Mouse (Mus musculus) hindbrain, embryonic 13.5 days (tissue): Measurements from ENCODE around the gene Renbp. TPM values are rescaled to one million over a fixed set of nuclear protein-coding genes. Genes with fewer than 3 reads are reported as not detected.

Experiments used
- ATAC-seq: fragments of 200-750 bp; cut with Nextera tagmentation; 2 replicates; pipeline ENCODE4 v1.8.0; 2017; ENCODE audit warnings: moderate TSS enrichment; ENCODE audit not compliant: low FRiP score
- H3K27ac ChIP-seq: fragments of 300-500 bp; sonication (generic); 2 replicates; pipeline ENCODE4 v1.5.1; 2015; ENCODE audit warnings: inconsistent platforms, mild to moderate bottlenecking, moderate library complexity
- H3K27me3 ChIP-seq: fragments of 300-500 bp; sonication (generic); 2 replicates; pipeline ENCODE4 v1.6.1; 2015; ENCODE audit warnings: mild to moderate bottlenecking, inconsistent platforms
- H3K36me3 ChIP-seq: fragments of 300-500 bp; sonication (generic); 2 replicates; pipeline ENCODE4 v1.6.1; 2015; ENCODE audit warnings: mild to moderate bottlenecking, inconsistent platforms
- H3K4me1 ChIP-seq: fragments of 300-500 bp; sonication (generic); replicated peaks from 2 replicates; pipeline ENCODE4 v1.6.1; 2015; ENCODE audit warnings: inconsistent platforms
- H3K4me2 ChIP-seq: fragments of 300-500 bp; sonication (generic); 2 replicates; pipeline ENCODE4 v1.6.1; 2015; ENCODE audit warnings: inconsistent platforms, mild to moderate bottlenecking, moderate library complexity
- H3K4me3 ChIP-seq: fragments of 300-500 bp; sonication (generic); 2 replicates; pipeline ENCODE4 v1.5.1; 2015; ENCODE audit warnings: mild to moderate bottlenecking, inconsistent platforms
- H3K9ac ChIP-seq: fragments of 300-500 bp; sonication (generic); 2 replicates; pipeline ENCODE4 v1.6.1; 2015; ENCODE audit warnings: mild to moderate bottlenecking, inconsistent platforms
- H3K9me3 ChIP-seq: fragments of 300-500 bp; sonication (generic); 2 replicates; pipeline ENCODE4 v1.6.1; 2016; ENCODE audit warnings: inconsistent platforms
- WGBS: fragments of 180-500 bp; shearing (Covaris S2); methylation state at CpG from one replicate; pipeline ENCODE4 v1.1.7; 2015; 5-methylcytosine and 5-hydroxymethylcytosine counted together
- polyA plus RNA-seq: library from polyadenylated mRNA; unstranded; fragments of >200 nt; fragmentation: Nextera tagmentation; extraction: Ambion mirVana; gene quantifications from 2 replicates; pipeline ENCODE4 v1.2.1, GENCODE M21; 2015

Gene Renbp
- 12.7 and 14.8 TPM in 2 replicates for polyA plus RNA-seq

DNA sequence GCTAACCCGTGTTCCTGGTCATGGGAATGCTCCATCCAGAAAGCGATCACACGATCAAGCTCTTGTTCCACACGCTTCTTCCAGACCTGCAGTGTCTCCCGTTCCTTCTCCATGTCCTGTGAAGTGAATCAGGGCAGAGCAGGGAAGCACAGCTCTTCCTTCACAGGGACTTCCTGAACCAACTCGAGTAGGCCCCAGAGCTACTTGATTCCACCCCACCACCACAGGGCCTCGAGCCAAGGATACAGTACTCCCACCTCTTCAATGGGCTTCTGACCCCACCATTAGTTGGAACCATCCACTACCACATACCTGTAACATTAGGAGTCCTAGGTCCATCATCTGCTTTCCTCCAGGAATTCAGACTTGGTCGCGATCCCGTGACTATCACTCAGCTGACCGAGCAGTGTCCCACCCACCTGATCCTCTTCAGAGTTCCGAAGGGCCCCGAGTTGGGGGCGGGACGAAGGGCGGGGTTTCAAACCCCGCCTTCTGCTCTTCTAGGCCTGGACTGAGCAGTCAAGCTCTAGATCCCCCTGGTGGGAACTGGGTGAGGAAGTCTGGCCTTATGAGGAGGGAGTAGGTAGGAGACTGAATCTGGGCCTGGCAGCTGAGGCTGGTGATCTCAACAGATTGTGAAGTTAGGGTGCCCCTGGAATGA lies at the start of gene Renbp:
Gene Renbp (minus strand): TSS at position 449 of the 661 bp plus-strand sequence.
- Histone ChIP-seq H3K27me3 (no peaks in the 10 kb centered on the region), H3K4me3 (peak within 1 kb of the TSS; percentile 9; the same call in 1 of the 2 replicates), H3K9ac (no peak within 1 kb of the TSS), H3K4me2 (peak within 1 kb of the TSS; percentile 15; the same call in 1 of the 2 replicates), H3K9me3 (no peaks in the 10 kb centered on the region), H3K36me3 (no peaks in the 10 kb centered on the region), H3K27ac (no peak within 1 kb of the TSS), H3K4me1 (no peaks in the 10 kb centered on the region)
- peak; percentile 39; the same call in 1 of the 2 replicates for ATAC-seq
- 41% methylated on average over 17 of the region's 17 CpGs for WGBS

DNA sequence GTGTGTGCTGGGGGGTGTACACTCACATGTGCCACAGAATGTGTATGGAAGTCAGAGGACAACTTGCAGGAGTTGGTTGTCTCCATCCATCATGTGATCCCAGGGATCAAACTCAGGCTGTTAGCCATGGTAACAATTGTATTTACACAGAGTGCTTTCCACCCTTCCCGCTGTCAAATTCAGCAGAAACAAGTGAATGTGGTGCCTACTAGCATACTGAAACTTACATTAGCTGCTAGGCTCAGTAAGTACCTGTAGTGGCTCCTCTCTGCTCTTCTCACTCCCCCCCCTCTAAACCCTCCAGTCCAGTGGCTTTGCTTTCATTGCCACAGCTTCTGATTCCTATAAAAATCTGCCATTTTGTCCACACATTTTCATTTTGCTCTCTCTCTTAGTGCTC lies 47.1 kb upstream of the Renbp start:
- Histone ChIP-seq H3K27me3 (no peaks in the 10 kb centered on the region), H3K4me2 (no peak overlapping the region), H3K27ac (no peak overlapping the region), H3K4me3 (no peak overlapping the region), H3K36me3 (no peaks in the 10 kb centered on the region), H3K4me1 (no peaks in the 10 kb centered on the region), H3K9ac (no peak overlapping the region), H3K9me3 (no peaks in the 10 kb centered on the region)
- ATAC-seq: no peak
- WGBS: 65% methylated on average over 1 of the region's 1 CpGs

DNA sequence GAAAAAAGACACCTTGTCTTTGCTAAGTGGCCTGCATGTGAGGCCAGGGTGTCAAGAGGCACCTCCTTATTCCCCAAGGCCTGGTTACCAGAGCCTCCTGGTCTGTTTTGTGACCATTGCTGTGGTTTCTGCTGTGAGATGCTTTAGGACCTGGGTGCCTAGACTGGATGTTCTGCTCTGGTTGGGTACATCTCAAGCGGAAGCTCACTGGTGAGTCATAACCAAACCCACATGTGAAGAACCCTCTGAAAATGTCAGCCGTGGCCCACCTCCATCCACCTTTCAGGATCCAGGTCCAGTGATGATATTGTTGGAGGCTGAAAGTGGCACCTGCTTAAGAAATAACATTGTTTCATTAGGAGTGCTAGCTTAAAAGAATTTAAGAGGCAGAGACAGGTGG lies 45.6 kb upstream of the Renbp start:
- WGBS: 98% methylated on average over 2 of the region's 2 CpGs
- Histone ChIP-seq H3K27ac (no peak overlapping the region), H3K36me3 (no peaks in the 10 kb centered on the region), H3K4me1 (no peaks in the 10 kb centered on the region), H3K9me3 (no peaks in the 10 kb centered on the region), H3K9ac (no peak overlapping the region), H3K4me2 (no peak overlapping the region), H3K27me3 (no peaks in the 10 kb centered on the region), H3K4me3 (no peak overlapping the region)
- no peak for ATAC-seq

DNA sequence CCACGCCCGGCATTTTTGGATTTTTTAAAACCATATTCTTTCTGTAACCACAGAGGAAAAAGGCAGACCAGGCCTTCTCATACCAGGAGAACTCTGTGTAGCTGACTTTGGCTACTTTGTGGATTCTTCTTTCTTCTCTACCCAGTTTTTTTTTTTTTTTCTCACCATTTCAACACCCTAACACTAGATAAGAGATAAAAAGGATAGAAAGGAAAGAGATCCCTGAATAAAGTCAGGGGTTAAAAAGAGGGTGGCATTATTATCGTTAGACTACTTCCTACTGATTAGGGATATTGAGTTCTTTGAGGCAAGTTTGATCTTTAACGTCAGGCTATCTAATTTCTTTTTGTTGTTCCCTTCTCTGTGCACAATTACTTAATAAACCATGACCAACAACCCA lies 42.1 kb upstream of the Renbp start:
- H3K9ac ChIP-seq: no peak overlapping the region
- no peak overlapping the region for H3K4me2 ChIP-seq
- no peak overlapping the region for H3K27ac ChIP-seq
- H3K4me3 ChIP-seq: no peak overlapping the region
- ATAC-seq: no peak
- H3K9me3 ChIP-seq: no peaks in the 10 kb centered on the region
- 0 out of 2 replicates have a peak, but pooled peaks cover 3% of the 10 kb centered on the region for H3K4me1 ChIP-seq
- H3K36me3 ChIP-seq: no peaks in the 10 kb centered on the region
- H3K27me3 ChIP-seq: no peaks in the 10 kb centered on the region
- 86% methylated on average over 4 of the region's 4 CpGs for WGBS

DNA sequence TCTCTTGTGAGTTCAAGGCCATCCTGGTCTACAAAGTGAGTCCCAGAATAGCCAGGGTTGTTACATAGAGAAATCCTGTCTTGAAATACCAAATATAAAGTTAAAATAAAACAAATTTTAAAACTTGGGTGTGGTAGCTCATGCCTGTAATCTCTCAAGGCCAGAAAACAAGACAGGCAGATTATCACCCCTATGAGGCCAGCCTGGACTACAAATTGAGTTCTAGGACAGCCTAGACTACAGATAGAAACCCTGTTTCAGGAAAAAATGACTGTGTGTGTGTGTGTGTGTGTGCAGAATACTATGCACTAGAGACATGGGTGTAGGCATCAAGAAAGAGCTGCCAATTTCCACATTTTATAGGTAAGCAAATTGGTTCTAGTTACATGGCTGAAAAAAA lies 40.1 kb upstream of the Renbp start:
- Histone ChIP-seq H3K27me3 (no peaks in the 10 kb centered on the region), H3K4me2 (no peak overlapping the region), H3K9ac (no peak overlapping the region), H3K4me1 (0 out of 2 replicates have a peak, but pooled peaks cover 3% of the 10 kb centered on the region), H3K27ac (no peak overlapping the region), H3K9me3 (no peaks in the 10 kb centered on the region), H3K4me3 (no peak overlapping the region), H3K36me3 (no peaks in the 10 kb centered on the region)
- ATAC-seq: no peak

DNA sequence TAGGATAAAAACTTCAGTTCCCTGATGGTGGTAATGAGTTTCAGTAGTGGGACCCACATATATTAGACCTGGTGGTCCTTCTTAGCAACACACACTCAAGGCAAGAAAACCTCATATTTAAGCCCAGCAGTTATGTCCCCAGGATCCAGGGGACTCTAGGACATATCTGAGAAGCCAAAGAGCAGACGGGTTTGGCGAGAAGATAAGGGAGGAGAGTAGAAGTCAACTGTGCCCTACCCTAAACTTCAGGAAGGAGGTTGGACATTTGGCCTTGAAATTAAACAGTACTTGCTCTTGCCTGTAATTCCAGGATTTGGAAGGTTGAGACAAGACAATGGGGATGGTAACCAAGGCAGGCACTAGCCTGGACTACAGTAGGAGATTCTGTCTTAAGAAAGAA lies 39.1 kb upstream of the Renbp start:
- 100% methylated on average over 2 of the region's 2 CpGs for WGBS
- H3K9ac ChIP-seq: no peak overlapping the region
- ATAC-seq: no peak
- no peaks in the 10 kb centered on the region for H3K36me3 ChIP-seq
- H3K27me3 ChIP-seq: no peaks in the 10 kb centered on the region
- H3K9me3 ChIP-seq: no peaks in the 10 kb centered on the region
- no peak overlapping the region for H3K4me2 ChIP-seq
- H3K4me1 ChIP-seq: peaks cover 4% of the 10 kb centered on the region
- H3K4me3 ChIP-seq: no peak overlapping the region
- no peak overlapping the region for H3K27ac ChIP-seq

DNA sequence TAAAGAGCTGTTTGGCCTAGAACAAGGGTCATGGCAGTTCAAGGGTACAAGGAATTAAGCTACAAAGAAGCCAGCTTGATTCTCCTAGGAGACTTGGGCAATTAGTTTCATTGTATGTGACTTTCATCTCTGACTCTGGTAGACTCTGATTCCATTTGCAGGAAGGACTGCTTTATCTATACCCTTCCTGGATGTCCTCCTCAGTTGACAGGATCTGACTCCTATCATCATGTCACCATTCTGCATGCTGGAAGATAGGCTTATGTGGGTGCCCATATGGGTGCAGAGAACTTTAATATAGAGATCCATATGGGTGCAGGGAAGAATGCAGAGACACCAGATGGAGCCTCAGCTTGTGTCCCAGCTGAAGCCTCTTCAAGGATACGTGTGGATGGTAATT lies 38.5 kb upstream of the Renbp start:
- Histone ChIP-seq H3K9me3 (no peaks in the 10 kb centered on the region), H3K27ac (no peak overlapping the region), H3K27me3 (no peaks in the 10 kb centered on the region), H3K36me3 (no peaks in the 10 kb centered on the region), H3K4me3 (no peak overlapping the region), H3K9ac (no peak overlapping the region), H3K4me1 (peaks cover 10% of the 10 kb centered on the region), H3K4me2 (no peak overlapping the region)
- no peak for ATAC-seq
- WGBS: 90% methylated on average over 1 of the region's 1 CpGs

DNA sequence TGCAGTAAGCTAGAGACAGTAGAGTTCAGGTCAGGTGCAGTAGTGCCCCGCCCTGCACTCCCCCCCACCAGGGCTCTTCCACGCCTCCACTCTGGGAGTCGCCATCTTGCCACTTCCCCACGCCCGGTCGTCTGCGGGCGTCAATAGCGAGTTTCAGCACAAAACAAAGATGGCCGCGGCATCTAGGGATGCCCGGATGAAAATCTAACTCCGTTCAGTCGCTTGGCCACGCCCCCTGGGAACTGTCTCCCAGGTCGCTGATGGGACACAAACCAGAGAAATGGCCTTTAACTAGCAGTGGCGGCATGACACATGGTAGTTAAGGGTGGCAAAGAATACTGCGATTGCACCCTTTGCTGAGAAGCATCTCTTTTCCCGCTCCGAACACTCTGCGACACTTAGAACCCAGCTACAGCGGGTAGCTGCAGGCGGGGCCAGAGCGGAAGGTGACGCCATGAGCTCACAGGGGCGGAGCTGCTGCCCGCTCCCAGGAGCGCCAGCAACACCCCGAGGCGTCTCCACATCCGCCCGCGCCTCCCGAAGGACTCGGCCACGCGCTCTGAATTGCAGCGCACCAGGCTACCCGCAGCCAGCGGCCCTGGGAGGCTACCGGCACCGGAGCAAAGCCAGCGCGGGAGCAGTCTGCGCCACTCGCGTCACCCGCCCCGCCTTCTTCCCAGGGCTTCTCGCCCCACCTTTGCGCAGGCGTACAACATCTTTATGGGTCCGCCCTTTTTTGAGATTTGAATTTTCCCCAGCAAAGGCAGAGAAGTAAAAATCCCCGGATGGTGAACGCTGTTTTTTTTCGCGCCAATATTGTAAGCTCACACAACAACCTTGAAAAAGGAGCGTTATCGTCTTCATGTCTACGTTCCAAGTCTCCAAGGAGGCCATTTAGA lies 36.8 kb upstream of the Renbp start:
- WGBS: 11% methylated on average over 59 of the region's 60 CpGs
- peak overlapping the region; percentile 47 for H3K4me2 ChIP-seq

DNA sequence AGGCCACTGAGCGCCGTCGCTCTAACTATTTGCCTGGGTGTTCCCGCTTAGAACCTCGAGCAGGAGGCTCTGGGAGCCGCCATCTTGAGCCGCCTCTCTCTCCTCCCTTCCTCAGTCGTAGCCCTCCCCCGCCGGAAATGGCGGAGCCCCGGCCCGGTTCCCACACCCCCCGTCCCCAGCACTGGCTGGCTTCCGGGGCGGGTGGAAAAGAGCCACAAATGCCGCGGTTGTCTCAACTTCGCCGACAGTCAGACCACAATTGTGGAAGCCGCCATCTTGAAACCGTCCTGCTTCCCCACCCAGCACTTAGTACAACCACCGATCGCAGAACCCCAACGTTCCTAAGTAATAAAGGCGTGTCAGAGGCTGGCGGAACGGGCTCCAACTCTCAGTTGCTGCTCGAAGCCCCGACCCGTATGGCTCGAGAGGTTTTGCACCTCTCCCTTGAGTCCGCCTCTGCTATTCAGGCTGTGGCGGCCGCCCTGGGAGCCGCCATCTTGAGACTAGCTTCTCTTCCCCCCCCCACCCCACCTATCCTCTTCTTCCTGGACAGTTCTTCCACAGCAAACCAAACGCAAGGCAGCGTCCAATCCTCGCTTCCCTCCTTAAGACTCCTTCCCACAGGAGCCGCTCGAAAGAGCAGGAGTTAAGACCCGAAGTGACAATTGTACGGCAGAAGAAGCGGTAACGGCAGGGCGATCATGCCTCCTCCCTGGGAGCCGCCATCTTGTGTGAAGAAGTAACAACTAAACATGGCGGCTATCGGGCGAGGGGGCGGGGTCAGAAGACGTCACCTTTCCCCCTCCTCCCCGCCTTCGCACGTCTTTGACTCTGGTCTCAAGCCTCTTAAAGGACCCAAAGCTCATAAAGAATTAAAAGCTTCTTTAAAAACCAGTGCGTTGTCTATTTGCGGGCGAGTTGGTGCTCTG lies 35.9 kb upstream of the Renbp start, which contains the start of gene Hcfc1:
Gene Hcfc1 (minus strand): TSS at position 110 of the 929 bp plus-strand sequence.
- Histone ChIP-seq H3K9ac (peak within 1 kb of the TSS; percentile 78), H3K36me3 (no peaks in the 10 kb centered on the region), H3K27ac (peak within 1 kb of the TSS; percentile 99), H3K4me2 (peak within 1 kb of the TSS; percentile 76), H3K4me1 (peaks cover 35% of the 10 kb centered on the region), H3K27me3 (no peaks in the 10 kb centered on the region), H3K4me3 (peak within 1 kb of the TSS; percentile 66), H3K9me3 (no peaks in the 10 kb centered on the region)
- WGBS: 22% methylated on average over 51 of the region's 58 CpGs
- peak; percentile 80 for ATAC-seq

More for the DNA sequence above, 36.8 kb upstream of the Renbp start:
- peak overlapping the region; percentile 99 for H3K27ac ChIP-seq
- no peaks in the 10 kb centered on the region for H3K36me3 ChIP-seq
- H3K4me3 ChIP-seq: peak overlapping the region; percentile 66
- no peaks in the 10 kb centered on the region for H3K27me3 ChIP-seq
- ATAC-seq: peak; percentile 89
- peak overlapping the region; percentile 78 for H3K9ac ChIP-seq
- peaks cover 27% of the 10 kb centered on the region for H3K4me1 ChIP-seq
- H3K9me3 ChIP-seq: no peaks in the 10 kb centered on the region

DNA sequence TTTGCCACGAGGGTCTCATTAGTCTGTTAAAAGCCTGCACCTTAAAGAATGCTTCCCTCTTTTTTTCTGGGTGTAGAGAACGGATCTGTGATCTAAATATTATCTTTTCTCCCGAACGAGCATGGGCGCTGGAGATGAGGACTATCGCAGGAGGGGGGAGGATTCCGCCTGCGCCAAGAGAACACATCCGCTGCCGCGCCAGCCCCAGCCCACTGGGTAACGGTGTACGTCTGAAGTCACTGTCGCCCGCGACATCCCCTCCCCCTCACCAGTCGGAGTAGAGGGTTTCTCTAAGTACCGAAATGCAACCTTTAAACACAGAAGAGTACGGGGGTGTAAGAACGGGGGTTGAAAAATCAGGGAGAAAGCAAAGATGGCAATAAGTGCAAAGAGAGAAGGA lies 34.7 kb upstream of the Renbp start:
- H3K4me2 ChIP-seq: peak overlapping the region; percentile 76
- no peak for ATAC-seq
- WGBS: 21% methylated on average over 20 of the region's 20 CpGs
- H3K9ac ChIP-seq: peak overlapping the region; percentile 78
- H3K4me3 ChIP-seq: peak overlapping the region; percentile 66
- no peaks in the 10 kb centered on the region for H3K27me3 ChIP-seq
- H3K4me1 ChIP-seq: peaks cover 35% of the 10 kb centered on the region
- H3K27ac ChIP-seq: peak overlapping the region; percentile 99
- H3K9me3 ChIP-seq: no peaks in the 10 kb centered on the region
- no peaks in the 10 kb centered on the region for H3K36me3 ChIP-seq

DNA sequence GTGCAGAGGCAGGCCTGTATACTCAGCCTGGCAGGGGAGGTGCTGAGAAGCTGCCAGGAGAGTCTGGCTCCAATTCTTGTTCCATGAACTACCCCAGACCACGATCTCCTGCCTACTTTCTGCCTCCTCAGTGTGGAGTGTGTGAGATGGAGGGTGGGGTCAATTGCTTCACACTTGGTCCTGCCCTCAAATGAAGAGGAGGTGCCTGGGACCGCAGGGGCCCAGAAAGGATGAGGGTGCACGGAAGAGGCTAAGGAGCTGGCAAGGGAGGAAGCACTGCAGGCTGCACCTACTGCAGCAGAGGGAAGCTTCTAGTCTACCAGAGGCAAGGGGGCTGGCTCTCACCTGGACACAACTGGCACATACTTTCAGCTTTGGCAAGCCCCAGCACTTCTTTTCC lies 33.7 kb upstream of the Renbp start:
- Histone ChIP-seq H3K36me3 (peaks cover 4% of the 10 kb centered on the region), H3K4me1 (peaks cover 35% of the 10 kb centered on the region), H3K4me3 (peak overlapping the region; percentile 66), H3K27me3 (no peaks in the 10 kb centered on the region), H3K4me2 (peak overlapping the region; percentile 76), H3K27ac (no peak overlapping the region), H3K9me3 (no peaks in the 10 kb centered on the region), H3K9ac (peak overlapping the region; percentile 78)
- ATAC-seq: no peak
- WGBS: 39% methylated on average over 3 of the region's 3 CpGs

DNA sequence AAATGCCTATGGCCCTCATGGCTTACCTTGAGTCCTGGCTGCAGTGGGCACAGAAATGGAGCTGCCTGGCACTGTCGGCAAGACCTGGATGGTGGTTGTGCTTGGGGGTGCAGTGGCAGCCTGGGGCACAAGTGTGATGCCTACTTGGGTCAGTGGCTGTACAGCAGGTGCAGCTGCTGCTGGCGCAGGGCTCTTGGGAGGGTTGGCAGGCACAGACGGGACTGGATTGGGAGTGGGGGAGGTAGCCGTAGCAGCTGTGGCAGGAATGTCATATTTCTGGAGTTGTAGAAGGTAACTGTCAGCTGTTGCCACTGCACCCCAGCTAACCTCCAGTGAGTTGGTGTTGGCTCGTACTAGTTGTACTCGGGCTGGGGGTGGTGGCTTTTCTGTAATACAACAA lies 24.3 kb upstream of the Renbp start:
- H3K9me3 ChIP-seq: no peaks in the 10 kb centered on the region
- 90% methylated on average over 6 of the region's 6 CpGs for WGBS
- ATAC-seq: no peak
- no peaks in the 10 kb centered on the region for H3K27me3 ChIP-seq
- H3K4me2 ChIP-seq: no peak overlapping the region
- no peak overlapping the region for H3K27ac ChIP-seq
- no peak overlapping the region for H3K9ac ChIP-seq
- H3K4me3 ChIP-seq: no peak overlapping the region
- H3K36me3 ChIP-seq: peaks cover 90% of the 10 kb centered on the region
- H3K4me1 ChIP-seq: no peaks in the 10 kb centered on the region
